Mouse (Mus musculus): Measurements from ENCODE around the gene Kcnc3.

Gene Kcnc3

GRCm38 (mm10) chr7:44590402-44591347, at the start of gene Kcnc3:
TSS of gene Kcnc3 (plus strand) at chr7:44590664.
- DNase-seq (ENCODE audit: low spot score in 2 of 2) = peak; percentile 94 to 96

- no peak for DNase-seq (ENCODE audit: low spot score in 2 of 2)
Measured at GRCm38 (mm10) chr7:44542555-44542954, 47.9 kb upstream of the Kcnc3 start.

GRCm38 (mm10) chr7:44543071-44543470, 47.4 kb upstream of the Kcnc3 start:
- DNase-seq (ENCODE audit: low spot score in 2 of 2) = no peak

GRCm38 (mm10) chr7:44546274-44546673, 44.2 kb upstream of the Kcnc3 start:
- DNase-seq (ENCODE audit: low spot score in 2 of 2) = no peak

GRCm38 (mm10) chr7:44547041-44547440, 43.4 kb upstream of the Kcnc3 start:
- DNase-seq (ENCODE audit: low spot score in 2 of 2) = no peak

GRCm38 (mm10) chr7:44547725-44548124, 42.7 kb upstream of the Kcnc3 start:
- DNase-seq (ENCODE audit: low spot score in 2 of 2) = no peak

GRCm38 (mm10) chr7:44548497-44549087, 41.9 kb upstream of the Kcnc3 start, which contains the start of gene Pold1:
TSS of gene Pold1 (minus strand) at chr7:44548849.
- DNase-seq (ENCODE audit: low spot score in 2 of 2) = peak; percentile 100

GRCm38 (mm10) chr7:44549621-44550408, 40.6 kb upstream of the Kcnc3 start:
- DNase-seq (ENCODE audit: low spot score in 2 of 2) = no peak

GRCm38 (mm10) chr7:44550409-44550678, 40.1 kb upstream of the Kcnc3 start:
- no peak for DNase-seq (ENCODE audit: low spot score in 2 of 2)

GRCm38 (mm10) chr7:44551301-44551700, 39.2 kb upstream of the Kcnc3 start:
- DNase-seq (ENCODE audit: low spot score in 2 of 2) = no peak

GRCm38 (mm10) chr7:44551731-44552130, 38.7 kb upstream of the Kcnc3 start:
- no peak for DNase-seq (ENCODE audit: low spot score in 2 of 2)

GRCm38 (mm10) chr7:44552141-44552908, 38.1 kb upstream of the Kcnc3 start:
- no peak for DNase-seq (ENCODE audit: low spot score in 2 of 2)

GRCm38 (mm10) chr7:44553196-44553764, 37.2 kb upstream of the Kcnc3 start:
- DNase-seq (ENCODE audit: low spot score in 2 of 2) = peak; percentile 76 to 85

- DNase-seq (ENCODE audit: low spot score in 2 of 2) = peak; percentile 98 to 99
Measured at GRCm38 (mm10) chr7:44553826-44554225, 36.6 kb upstream of the Kcnc3 start, which contains the start of gene Nr1h2. TSS of gene Nr1h2 (minus strand) at chr7:44553951.

- no peak for DNase-seq (ENCODE audit: low spot score in 2 of 2)
Measured at GRCm38 (mm10) chr7:44557629-44558028, 32.8 kb upstream of the Kcnc3 start.

GRCm38 (mm10) chr7:44560435-44561400, 29.7 kb upstream of the Kcnc3 start:
- peak; percentile 77 to 86 for DNase-seq (ENCODE audit: low spot score in 2 of 2)

- no peak for DNase-seq (ENCODE audit: low spot score in 2 of 2)
Measured at GRCm38 (mm10) chr7:44563284-44563683, 27.2 kb upstream of the Kcnc3 start.

GRCm38 (mm10) chr7:44564486-44564885, 26.0 kb upstream of the Kcnc3 start:
- DNase-seq (ENCODE audit: low spot score in 2 of 2) = no peak

- no peak for DNase-seq (ENCODE audit: low spot score in 2 of 2)
Measured at GRCm38 (mm10) chr7:44565414-44565813, 25.1 kb upstream of the Kcnc3 start.

GRCm38 (mm10) chr7:44568803-44569202, 21.7 kb upstream of the Kcnc3 start:
- peak; percentile 57 for DNase-seq (ENCODE audit: low spot score in 2 of 2)

All from spleen, postnatal 36 days (tissue).